ENCODE assay signal across 8 mouse cellular contexts in the genomic region with DNA sequence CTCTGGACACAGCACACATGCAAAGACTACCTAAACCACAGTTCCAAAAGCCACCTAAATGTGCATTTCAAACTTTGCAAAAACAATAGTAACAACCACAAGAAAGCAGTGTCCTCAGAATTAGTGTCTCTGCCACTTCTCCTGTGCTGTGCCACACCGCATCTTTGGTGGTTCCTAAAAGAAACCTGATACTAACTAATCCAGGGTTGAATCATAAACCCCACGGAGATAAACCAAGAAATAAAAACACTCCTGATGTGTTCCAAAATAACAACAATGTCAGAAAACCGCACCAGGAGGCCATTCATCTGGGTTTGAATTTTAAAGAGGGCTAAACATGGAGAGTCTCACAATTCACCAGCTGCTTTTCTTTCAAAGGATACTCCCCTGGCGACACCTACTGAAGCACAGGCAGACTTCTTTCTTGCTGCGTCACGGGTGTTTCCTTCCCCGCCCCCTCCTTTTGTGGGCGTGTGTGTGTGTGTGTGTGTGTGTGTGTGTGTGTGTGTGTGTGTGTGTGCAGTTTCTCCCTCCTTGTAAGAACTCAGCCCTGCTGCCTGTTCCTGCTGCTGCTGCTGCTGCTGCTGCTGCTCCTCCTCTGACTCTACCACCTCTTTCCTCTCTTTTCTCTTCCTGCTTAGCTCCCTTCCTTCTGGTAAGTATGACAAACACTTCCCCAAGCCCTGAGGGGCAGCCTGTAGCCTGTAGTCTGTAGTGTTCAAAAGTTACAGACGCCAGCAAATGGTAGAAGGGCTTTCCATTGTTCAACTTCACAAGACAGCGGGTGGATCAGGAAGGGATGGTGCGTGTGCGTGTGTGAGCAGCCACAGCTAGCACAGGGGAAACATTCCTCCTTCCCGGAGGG. TPM values are rescaled to one million over a fixed set of nuclear protein-coding genes. Genes with fewer than 3 reads are reported as not detected.
DNase-seq lines count a peak whose midpoint lies in the region; ATAC-seq and TF ChIP-seq lines count a peak whose summit lies in the region.

A gene (plus strand): TSS at position 460 of the 865 bp plus-strand sequence.

- H3K4me2 ChIP-seq in hindbrain, embryonic 13.5 days: peak within 1 kb of the TSS; percentile 51

- peak; percentile 14 for DNase-seq in brain, embryonic 18.5 days (ENCODE audit: low read depth, low spot score)
- DNase-seq in frontal cortex, postnatal 36 days (ENCODE audit: low spot score in 2 of 2): peak; percentile 42 to 62
- DNase-seq in left cerebral cortex, adult 8-10 months (ENCODE audit: low spot score in 2 of 2): peak; percentile 22 to 58
- peak; percentile 64 to 75 for DNase-seq in right cerebral cortex, adult 2 months (ENCODE audit: low spot score in 2 of 2)
- peak; percentile 21 to 64 for DNase-seq in urinary bladder, postnatal 36 days (ENCODE audit: low spot score in 2 of 2)

- no peaks in the 10 kb centered on the region for H3K4me1 ChIP-seq in ES-Bruce4 (ENCODE audit: control insufficient read depth, insufficient read depth, low read length)
- peaks cover 22% of the 10 kb centered on the region for H3K4me1 ChIP-seq in hindbrain, embryonic 13.5 days (replicated peaks)

- no peaks in the 10 kb centered on the region for H3K36me3 ChIP-seq in ES-Bruce4 (ENCODE audit: control insufficient read depth, insufficient read depth, low read length, poor library complexity, severe bottlenecking)
- H3K36me3 ChIP-seq in hindbrain, embryonic 13.5 days: no peaks in the 10 kb centered on the region
- H3K36me3 ChIP-seq in macrophage (ENCODE audit: inconsistent target): no peaks in the 10 kb centered on the region

- TF ChIP-seq EP300 in ES-Bruce4 (IDR thresholded peaks at IDR 0.05; ENCODE audit: insufficient read depth, low read depth, low read length): 0 out of 2 replicates have a peak, but pooled peaks have one; percentile 31

- no peaks in the 10 kb centered on the region; the same call in 1 of the 2 replicates for H3K9me3 ChIP-seq in ES-Bruce4 (replicated peaks; ENCODE audit: control insufficient read depth, insufficient read depth, low read length, poor library complexity, severe bottlenecking)
- H3K9me3 ChIP-seq in hindbrain, embryonic 13.5 days: no peaks in the 10 kb centered on the region

- peak within 1 kb of the TSS; percentile 11; the same call in 1 of the 2 replicates for H3K4me3 ChIP-seq in ES-Bruce4 (ENCODE audit: low read depth, low read length)
- H3K4me3 ChIP-seq in hindbrain, embryonic 13.5 days: peak within 1 kb of the TSS; percentile 29
- H3K4me3 ChIP-seq in macrophage (ENCODE audit: inconsistent target): peak within 1 kb of the TSS; percentile 10; the same call in 1 of the 2 replicates

- H3K9ac ChIP-seq in ES-Bruce4 (ENCODE audit: low read depth, poor library complexity, severe bottlenecking): peak within 1 kb of the TSS; percentile 25
- H3K9ac ChIP-seq in hindbrain, embryonic 13.5 days: peak within 1 kb of the TSS; percentile 46; the same call in 1 of the 2 replicates

- TF ChIP-seq CTCF in ES-Bruce4 (IDR thresholded peaks at IDR 0.05; ENCODE audit: low read depth, low read length): no peak

- H3K79me2 ChIP-seq in macrophage (ENCODE audit: inconsistent target): no peaks in the 10 kb centered on the region

- peak; percentile 86 for ATAC-seq in hindbrain, embryonic 13.5 days (ENCODE audit: low FRiP score)

- WGBS in hindbrain, embryonic 13.5 days: 4% methylated on average over 13 of the region's 13 CpGs
- WGBS in macrophage (ENCODE audit: missing documents): 16% methylated on average over 12 of the region's 13 CpGs

- H3K27me3 ChIP-seq in ES-Bruce4 (ENCODE audit: control insufficient read depth, insufficient read depth, low read length, poor library complexity, severe bottlenecking): no peaks in the 10 kb centered on the region
- H3K27me3 ChIP-seq in hindbrain, embryonic 13.5 days: no peaks in the 10 kb centered on the region

- H3K27ac ChIP-seq in ES-Bruce4 (ENCODE audit: insufficient read depth, low read length) (peak within 1 kb of the TSS; percentile 67), macrophage (peak within 1 kb of the TSS; percentile 64)
- H3K27ac ChIP-seq in hindbrain, embryonic 13.5 days: peak within 1 kb of the TSS; percentile 79

- TF ChIP-seq POLR2A in ES-Bruce4 (IDR thresholded peaks at IDR 0.05; ENCODE audit: insufficient read depth, low read length): no peak

RNA-seq across cellular contexts. Expression of the gene that starts here (rescaled TPM):
- 0.96 and 1.7 TPM in 2 replicates for polyA plus RNA-seq in ES-Bruce4 (2011; ENCODE audit: insufficient read depth, insufficient read length, low read depth, missing spikeins)
- 2.6 and 3.0 TPM in 2 replicates for polyA plus RNA-seq in hindbrain, embryonic 13.5 days (2015; fragmentation: Nextera tagmentation; extraction: Ambion mirVana)
- 1 to 10 TPM in 3 of 4 experiments, under 1 TPM in 1; 0.96 to 1.6 (median 1.1) TPM for total RNA-seq in left cerebral cortex, adult 8-10 months (2022)
- total RNA-seq in macrophage (2018; cell fraction: chromatin; rRNA removed): 10 to 100 TPM in 4 of 26 experiments, 1 to 10 TPM in 19, under 1 TPM in 3; 0.33 to 18.8 (median 3.2) TPM
- total RNA-seq in macrophage (2018; cell fraction: cytosol; rRNA removed): 1 to 10 TPM in 21 of 26 experiments, under 1 TPM in 5; 0.58 to 6.6 (median 2.0) TPM
- 10 to 100 TPM in 2 of 26 experiments, 1 to 10 TPM in 24; 1.1 to 15.7 (median 4.6) TPM for total RNA-seq in macrophage (2018; cell fraction: nucleus; rRNA removed)
- 0.73 to 3.1 TPM (median 0.89 TPM) in 3 replicates for polyA plus RNA-seq in macrophage (2018)

Comparison
In these comparisons a context has a peak if more than half of its experiments do, and no peak if none do; other contexts are left out.
1. Peak in every context shown above with its lines: DNase-seq, ATAC-seq, H3K4me3 ChIP-seq and H3K27ac ChIP-seq.
2. DNase-seq: peak in every context shown above with its lines; median percentile 70 in right cerebral cortex, adult 2 months; 52 in frontal cortex, postnatal 36 days; 42 in urinary bladder, postnatal 36 days; 40 in left cerebral cortex, adult 8-10 months; 14 in brain, embryonic 18.5 days.